Mouse (Mus musculus) limb, embryonic 12.5 days (tissue): ENCODE measurements around the gene Ano9. TPM values are rescaled to one million over a fixed set of nuclear protein-coding genes. Genes with fewer than 3 reads are reported as not detected.

Experiments
- ATAC-seq: fragments of 200-750 bp; cut with Nextera tagmentation; 2 replicates; pipeline ENCODE4 v1.8.0; 2017; ENCODE audit warnings: low read depth, moderate TSS enrichment; ENCODE audit not compliant: insufficient number of reproducible peaks, insufficient read depth, low FRiP score, low TSS enrichment
- H3K27ac ChIP-seq: fragments of 300-500 bp; sonication (generic); 2 replicates; pipeline ENCODE4 v1.5.1; 2016; ENCODE audit warnings: mild to moderate bottlenecking, moderate library complexity
- H3K27me3 ChIP-seq: fragments of 300-500 bp; sonication (generic); 2 replicates; pipeline ENCODE4 v1.6.1; 2016; ENCODE audit warnings: mild to moderate bottlenecking, moderate library complexity
- H3K36me3 ChIP-seq: fragments of 300-500 bp; sonication (generic); 2 replicates; pipeline ENCODE4 v1.6.1; 2016; ENCODE audit warnings: mild to moderate bottlenecking, moderate library complexity
- H3K4me1 ChIP-seq: fragments of 300-500 bp; sonication (generic); replicated peaks from 2 replicates; pipeline ENCODE4 v1.6.1; 2016
- H3K4me2 ChIP-seq: fragments of 300-500 bp; sonication (generic); 2 replicates; pipeline ENCODE4 v1.6.1; 2016; ENCODE audit warnings: mild to moderate bottlenecking, moderate library complexity
- H3K4me3 ChIP-seq: fragments of 300-500 bp; sonication (generic); replicated peaks from 2 replicates; pipeline ENCODE4 v1.5.1; 2016; ENCODE audit warnings: mild to moderate bottlenecking
- H3K9ac ChIP-seq: fragments of 300-500 bp; sonication (generic); replicated peaks from 2 replicates; pipeline ENCODE4 v1.6.1; 2016; ENCODE audit warnings: mild to moderate bottlenecking, moderate library complexity
- H3K9me3 ChIP-seq: fragments of 300-500 bp; sonication (generic); 2 replicates; pipeline ENCODE4 v1.6.1; 2016; ENCODE audit warnings: mild to moderate bottlenecking, moderate library complexity
- WGBS: fragments of 180-500 bp; shearing (Covaris S2); methylation state at CpG from one replicate; pipeline ENCODE4 v1.1.7; 2016; 5-methylcytosine and 5-hydroxymethylcytosine counted together
- polyA plus RNA-seq: library from polyadenylated mRNA; unstranded; fragments of >200 nt; fragmentation: Nextera tagmentation; extraction: Ambion mirVana; gene quantifications from 2 replicates; pipeline ENCODE4 v1.2.1, GENCODE M21; 2016

The Ano9 gene
- polyA plus RNA-seq, 1 experiment from 2014 or later = 2.0 TPM

DNA sequence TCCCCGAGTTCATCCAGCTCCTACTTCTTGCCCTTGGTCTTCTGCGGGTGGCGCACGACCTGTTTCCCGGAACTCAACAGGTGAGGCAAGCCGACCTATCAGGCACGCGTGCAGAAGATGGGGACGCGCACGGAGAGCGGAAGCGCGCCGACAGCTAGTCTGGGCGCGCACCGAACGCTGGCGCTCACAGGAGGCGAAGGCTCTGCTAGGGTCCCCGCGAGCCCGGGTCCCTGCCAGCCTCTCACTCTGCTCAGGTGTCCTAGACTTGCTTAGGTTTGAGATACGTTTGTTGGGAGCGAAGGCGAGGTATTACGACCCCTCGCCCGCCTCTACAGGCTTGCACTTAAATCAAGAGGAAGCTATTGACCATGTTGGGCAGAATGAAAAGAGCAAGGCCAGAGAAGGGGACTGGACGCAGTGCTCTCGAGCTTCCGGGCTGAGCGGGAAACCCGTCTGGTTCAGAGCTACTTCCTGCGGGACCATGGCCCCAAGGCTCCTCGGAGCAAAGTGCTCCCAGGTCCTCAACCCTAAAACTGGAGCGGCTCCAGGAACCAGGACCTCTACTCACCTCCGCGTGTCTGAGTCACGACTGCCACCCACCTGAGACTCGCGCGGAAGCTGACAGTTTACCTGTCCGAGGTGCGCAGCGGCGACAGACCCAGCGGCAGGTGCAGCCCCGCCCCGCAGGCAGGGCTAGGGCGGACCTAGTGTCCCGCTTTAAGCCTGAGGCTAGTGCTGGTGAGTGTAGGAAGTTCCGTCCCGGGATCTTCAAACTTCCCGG, 17.5 kb downstream of the Ano9 start, which contains the start of gene Sigirr:
Gene Sigirr, minus strand, starts transcription at position 662 of the 781 bp plus-strand sequence.
- H3K4me1 ChIP-seq = peaks cover 12% of the 10 kb centered on the region; the same call in 1 of the 2 replicates
- ATAC-seq = no peak
- H3K4me2 ChIP-seq = peak within 1 kb of the TSS; percentile 73
- H3K27ac ChIP-seq = no peak within 1 kb of the TSS
- peak within 1 kb of the TSS; percentile 41 for H3K4me3 ChIP-seq
- WGBS = 2% methylated on average over 56 of the region's 56 CpGs
- no peaks in the 10 kb centered on the region for H3K36me3 ChIP-seq
- H3K9me3 ChIP-seq = no peaks in the 10 kb centered on the region
- peak within 1 kb of the TSS; percentile 46; the same call in 1 of the 2 replicates for H3K9ac ChIP-seq
- H3K27me3 ChIP-seq = peaks cover 73% of the 10 kb centered on the region

DNA sequence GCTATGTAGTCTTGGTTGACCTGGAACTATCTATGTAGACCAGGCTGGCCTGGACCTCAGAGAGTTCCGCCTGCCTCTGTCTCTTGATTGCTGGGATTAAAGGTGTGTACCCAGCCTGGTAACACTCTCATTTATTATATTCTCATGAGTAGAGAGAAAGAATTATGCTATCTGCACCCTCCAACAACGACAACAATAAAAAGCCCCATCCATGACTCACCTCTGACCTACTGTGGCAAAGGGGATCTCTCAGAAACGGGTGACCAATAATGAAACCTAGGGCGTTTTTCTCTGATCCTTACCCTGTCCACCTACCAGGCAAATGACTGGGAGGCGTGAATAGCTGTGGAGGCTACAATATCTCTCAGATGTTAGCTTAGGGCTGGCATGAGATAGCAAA, 20.4 kb downstream of the Ano9 start:
- Histone ChIP-seq H3K27me3 (peaks cover 69% of the 10 kb centered on the region), H3K9me3 (no peaks in the 10 kb centered on the region), H3K36me3 (no peaks in the 10 kb centered on the region), H3K4me1 (peaks cover 21% of the 10 kb centered on the region; the same call in 1 of the 2 replicates), H3K4me3 (no peak overlapping the region), H3K9ac (no peak overlapping the region), H3K4me2 (no peak overlapping the region), H3K27ac (no peak overlapping the region)
- ATAC-seq = no peak
- WGBS = 80% methylated on average over 5 of the region's 5 CpGs

DNA sequence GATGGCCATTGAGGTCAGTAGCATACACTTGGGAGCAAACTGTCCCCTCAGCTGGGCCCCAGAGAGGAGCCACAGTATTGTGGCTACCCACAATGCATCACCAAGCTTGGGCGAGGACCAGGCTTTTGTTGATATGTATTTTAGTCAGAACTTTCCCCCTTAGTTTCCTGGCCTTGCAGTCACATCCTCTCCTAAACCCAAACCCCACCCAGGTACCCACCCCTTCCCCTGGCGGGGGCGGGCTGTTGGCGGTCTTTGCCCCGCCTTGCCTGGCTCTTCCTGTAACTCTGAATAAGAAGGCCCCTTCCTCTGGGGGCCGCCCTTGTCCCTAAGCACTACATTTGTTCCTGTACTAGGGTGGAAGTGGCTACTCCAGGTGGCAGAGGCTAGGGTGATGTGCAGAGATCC, 21.0 kb downstream of the Ano9 start:
- no peak overlapping the region for H3K27ac ChIP-seq
- no peak for ATAC-seq
- peaks cover 69% of the 10 kb centered on the region for H3K27me3 ChIP-seq
- H3K4me3 ChIP-seq = no peak overlapping the region
- H3K4me2 ChIP-seq = no peak overlapping the region
- no peak overlapping the region for H3K9ac ChIP-seq
- WGBS = 48% methylated on average over 6 of the region's 6 CpGs
- H3K36me3 ChIP-seq = no peaks in the 10 kb centered on the region
- peaks cover 21% of the 10 kb centered on the region; the same call in 1 of the 2 replicates for H3K4me1 ChIP-seq
- no peaks in the 10 kb centered on the region for H3K9me3 ChIP-seq

DNA sequence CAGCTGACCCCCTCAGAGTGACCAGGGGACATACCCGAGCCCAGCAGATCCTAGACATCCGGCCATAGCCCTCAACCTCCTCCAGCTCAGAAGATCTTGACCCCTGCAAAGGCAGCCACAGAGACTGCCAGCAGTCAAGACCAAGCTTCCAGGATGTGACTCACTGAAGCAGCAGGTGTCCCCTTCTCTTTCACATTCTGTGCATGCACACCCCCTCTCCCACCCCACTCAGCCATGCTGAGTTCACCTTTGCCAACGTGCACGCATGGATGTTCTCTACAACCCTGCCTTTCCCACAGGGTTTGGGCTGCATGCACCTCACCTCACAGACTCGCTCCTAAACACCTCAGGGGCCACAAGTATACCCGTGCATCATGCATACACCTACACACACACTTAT, 21.6 kb downstream of the Ano9 start:
- H3K4me3 ChIP-seq = no peak overlapping the region
- no peak for ATAC-seq
- H3K4me1 ChIP-seq = peaks cover 21% of the 10 kb centered on the region; the same call in 1 of the 2 replicates
- no peaks in the 10 kb centered on the region for H3K9me3 ChIP-seq
- WGBS = 88% methylated on average over 6 of the region's 6 CpGs
- no peak overlapping the region for H3K9ac ChIP-seq
- H3K36me3 ChIP-seq = no peaks in the 10 kb centered on the region
- H3K27me3 ChIP-seq = peaks cover 69% of the 10 kb centered on the region
- H3K4me2 ChIP-seq = no peak overlapping the region
- H3K27ac ChIP-seq = no peak overlapping the region

DNA sequence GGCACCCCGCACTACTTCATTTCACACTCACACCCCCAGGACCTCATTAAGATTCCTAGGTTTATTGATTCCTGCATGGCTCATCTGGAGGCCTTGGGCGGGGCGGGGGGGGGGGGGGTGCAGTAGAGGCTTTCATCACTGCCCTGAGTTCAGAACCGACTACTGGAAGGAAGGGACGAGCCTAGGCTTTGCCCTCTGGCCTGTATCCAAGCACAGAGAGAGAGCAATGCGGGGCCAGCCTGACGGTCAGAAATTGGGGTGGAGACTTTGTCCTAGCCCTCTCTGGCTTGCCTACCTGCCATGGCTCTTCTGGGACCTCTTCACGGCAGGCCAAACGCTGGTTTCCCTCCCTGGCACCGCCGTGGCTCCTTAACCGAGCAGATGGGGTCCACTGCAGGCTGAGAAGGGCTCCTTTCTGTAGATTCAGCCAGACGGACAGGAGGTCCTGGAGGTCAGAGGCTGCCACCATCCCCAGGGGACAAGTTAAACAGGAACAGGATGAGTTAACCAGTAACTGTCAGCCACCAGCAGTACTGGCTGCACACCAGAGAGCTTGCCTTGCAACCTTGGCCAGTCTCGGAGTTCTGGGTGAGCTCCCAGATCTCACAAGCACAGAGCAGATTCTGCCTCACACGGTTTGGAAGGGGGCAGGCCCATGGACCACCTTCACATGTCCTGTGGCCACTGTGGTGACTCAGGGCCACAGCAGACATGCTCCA, 23.0 kb downstream of the Ano9 start:
- no peak overlapping the region for H3K4me2 ChIP-seq
- H3K4me3 ChIP-seq = no peak overlapping the region
- no peak for ATAC-seq
- peaks cover 13% of the 10 kb centered on the region; the same call in 1 of the 2 replicates for H3K4me1 ChIP-seq
- no peak overlapping the region for H3K27ac ChIP-seq
- WGBS = 57% methylated on average over 15 of the region's 15 CpGs
- peaks cover 68% of the 10 kb centered on the region for H3K27me3 ChIP-seq
- no peaks in the 10 kb centered on the region for H3K9me3 ChIP-seq
- no peaks in the 10 kb centered on the region for H3K36me3 ChIP-seq
- H3K9ac ChIP-seq = no peak overlapping the region

DNA sequence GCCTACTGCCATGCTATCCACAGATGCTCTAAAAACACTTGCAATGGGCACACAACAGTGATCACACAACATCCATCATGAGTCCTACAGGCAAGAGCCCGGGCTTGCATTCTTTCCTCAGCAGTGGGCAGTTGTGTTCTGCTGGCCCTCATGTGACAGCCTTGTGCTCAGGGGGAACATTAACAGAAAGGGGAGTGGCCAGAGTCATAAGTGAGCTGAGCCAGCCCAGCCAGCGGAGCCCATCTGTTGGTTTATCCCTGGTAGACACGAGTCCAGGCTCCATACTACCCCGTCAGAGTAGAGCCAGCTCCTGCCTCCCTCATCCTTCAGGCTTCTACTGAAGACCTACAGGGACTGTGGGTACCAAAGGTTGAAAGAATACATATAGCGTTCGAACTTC, 23.7 kb downstream of the Ano9 start:
- Histone ChIP-seq H3K27me3 (peaks cover 68% of the 10 kb centered on the region), H3K36me3 (no peaks in the 10 kb centered on the region), H3K9me3 (no peaks in the 10 kb centered on the region), H3K9ac (no peak overlapping the region), H3K27ac (no peak overlapping the region), H3K4me3 (no peak overlapping the region), H3K4me1 (peaks cover 9% of the 10 kb centered on the region; the same call in 1 of the 2 replicates), H3K4me2 (no peak overlapping the region)
- WGBS = 82% methylated on average over 6 of the region's 6 CpGs
- ATAC-seq = no peak

DNA sequence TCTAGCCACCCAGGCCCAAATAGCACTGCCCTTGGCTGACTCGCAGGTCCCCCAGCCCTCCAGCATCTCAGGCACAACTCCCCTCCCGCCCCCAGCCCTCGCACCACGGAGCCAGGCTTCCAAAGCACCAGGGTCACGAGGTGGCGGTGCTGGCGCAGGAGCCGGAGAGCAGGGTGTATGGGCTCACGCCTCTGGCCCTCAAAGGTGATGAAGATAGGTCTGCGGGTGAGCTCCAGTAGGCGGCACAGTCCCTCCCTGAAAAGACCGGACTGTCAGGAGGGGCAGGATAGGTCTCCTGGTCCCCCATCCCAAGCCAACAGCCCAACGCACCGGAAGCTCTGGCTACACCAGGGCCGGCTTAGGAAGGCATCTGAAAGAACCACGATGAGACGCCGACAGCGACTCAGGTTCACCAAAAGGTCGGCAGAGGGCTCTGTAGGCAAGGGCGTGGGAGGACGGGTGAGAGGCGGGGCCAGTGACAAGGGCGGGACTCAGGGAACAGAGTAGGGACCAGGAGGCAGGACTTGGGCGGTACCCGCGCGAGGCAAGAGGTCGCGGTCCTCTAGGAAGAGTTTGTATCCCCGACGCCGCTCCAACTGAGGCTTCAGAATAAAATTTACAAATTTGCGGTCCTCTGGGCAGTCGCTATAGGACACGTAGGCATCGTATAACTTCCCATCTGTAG, 25.4 kb downstream of the Ano9 start:
- peaks cover 68% of the 10 kb centered on the region for H3K27me3 ChIP-seq
- peak overlapping the region; percentile 44 for H3K4me2 ChIP-seq
- H3K36me3 ChIP-seq = no peaks in the 10 kb centered on the region
- H3K9ac ChIP-seq = no peak overlapping the region
- no peak overlapping the region for H3K27ac ChIP-seq
- 5% methylated on average over 37 of the region's 37 CpGs for WGBS
- H3K4me3 ChIP-seq = peak overlapping the region; percentile 9
- peaks cover 22% of the 10 kb centered on the region for H3K4me1 ChIP-seq
- ATAC-seq = peak; percentile 75
- H3K9me3 ChIP-seq = no peaks in the 10 kb centered on the region

DNA sequence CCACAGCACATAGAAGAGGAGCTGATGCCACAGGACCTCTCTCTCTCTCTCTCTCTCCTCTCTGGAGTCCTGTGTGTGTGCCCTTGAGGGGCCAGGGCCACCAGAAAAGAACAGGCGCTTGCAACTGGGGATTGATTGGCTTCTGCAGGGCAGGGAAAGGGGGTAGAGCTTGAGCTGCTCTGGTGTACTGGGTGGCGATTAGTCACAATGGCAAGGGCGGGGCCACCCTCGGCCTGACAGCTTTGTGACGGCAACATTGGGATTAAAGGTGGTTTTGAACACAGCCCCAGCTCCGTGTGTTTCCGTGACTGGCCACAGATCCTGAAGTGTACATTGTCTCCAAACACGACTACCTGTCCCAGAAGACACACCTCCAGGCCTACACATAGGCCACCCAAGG, 27.4 kb downstream of the Ano9 start:
- ATAC-seq = no peak
- no peak overlapping the region for H3K4me3 ChIP-seq
- peaks cover 22% of the 10 kb centered on the region for H3K4me1 ChIP-seq
- H3K9ac ChIP-seq = no peak overlapping the region
- no peaks in the 10 kb centered on the region for H3K36me3 ChIP-seq
- WGBS = 69% methylated on average over 8 of the region's 8 CpGs
- H3K27ac ChIP-seq = no peak overlapping the region
- peaks cover 66% of the 10 kb centered on the region for H3K27me3 ChIP-seq
- H3K9me3 ChIP-seq = no peaks in the 10 kb centered on the region
- H3K4me2 ChIP-seq = no peak overlapping the region

DNA sequence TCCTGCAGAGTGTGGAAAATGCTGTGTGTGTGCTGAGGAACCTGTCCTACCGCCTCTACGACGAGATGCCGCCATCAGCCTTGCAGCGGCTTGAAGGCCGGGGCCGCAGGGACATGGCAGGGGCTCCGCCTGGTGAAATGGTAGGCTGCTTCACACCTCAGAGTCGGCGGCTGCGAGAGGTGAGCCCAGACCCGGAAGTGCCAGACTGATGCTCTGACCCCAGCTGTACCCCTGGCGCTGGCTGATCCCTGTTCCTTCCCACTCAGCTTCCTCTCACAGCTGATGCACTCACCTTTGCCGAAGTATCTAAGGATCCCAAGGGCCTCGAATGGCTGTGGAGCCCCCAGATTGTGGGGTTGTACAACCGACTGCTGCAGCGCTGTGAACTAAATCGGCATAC, 29.1 kb downstream of the Ano9 start:
- WGBS = 10% methylated on average over 18 of the region's 18 CpGs

DNA sequence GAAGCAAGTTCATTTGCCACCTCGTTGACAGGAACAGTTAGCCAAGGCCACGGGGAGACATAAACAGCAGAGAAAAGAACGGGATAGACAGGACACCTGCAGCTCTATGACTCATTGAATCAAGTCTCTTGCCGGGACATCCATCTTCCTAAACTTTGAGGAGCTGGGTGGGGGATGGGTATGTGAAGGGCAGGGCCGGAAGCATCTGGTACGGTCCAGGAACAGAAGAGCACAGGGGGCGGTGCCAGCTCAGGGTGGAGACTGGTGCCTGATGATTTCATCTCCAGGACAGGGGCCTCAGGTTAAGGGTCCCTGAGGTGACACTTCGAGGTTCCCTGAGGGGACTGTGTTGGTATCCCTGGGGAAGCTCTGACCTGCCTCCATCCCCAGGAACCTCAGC, 29.7 kb downstream of the Ano9 start:
- Histone ChIP-seq H3K4me1 (peaks cover 16% of the 10 kb centered on the region), H3K9ac (no peak overlapping the region), H3K4me2 (peak overlapping the region; percentile 43; the same call in 1 of the 2 replicates), H3K36me3 (no peaks in the 10 kb centered on the region), H3K27me3 (peaks cover 59% of the 10 kb centered on the region), H3K27ac (no peak overlapping the region), H3K9me3 (no peaks in the 10 kb centered on the region), H3K4me3 (0 out of 2 replicates have a peak overlapping the region, but pooled peaks have one; percentile 16)
- no peak for ATAC-seq
- WGBS = 32% methylated on average over 8 of the region's 8 CpGs

More for the DNA sequence above, 29.1 kb downstream of the Ano9 start:
- H3K4me1 ChIP-seq = peaks cover 16% of the 10 kb centered on the region
- no peaks in the 10 kb centered on the region for H3K9me3 ChIP-seq
- H3K27me3 ChIP-seq = peaks cover 64% of the 10 kb centered on the region
- peak overlapping the region; percentile 43 for H3K4me2 ChIP-seq
- H3K9ac ChIP-seq = 0 out of 2 replicates have a peak overlapping the region, but pooled peaks have one; percentile 12
- no peak for ATAC-seq
- peak overlapping the region; percentile 16; the same call in 1 of the 2 replicates for H3K4me3 ChIP-seq
- H3K27ac ChIP-seq = no peak overlapping the region
- H3K36me3 ChIP-seq = no peaks in the 10 kb centered on the region
